Mouse (Mus musculus) v-Abl transformed pro-B cells (cell line): ENCODE results near the gene Tenm2.

Source experiments
- in situ Hi-C, 2 experiments: fragments of 400-800 bp; cut with MboI; formaldehyde crosslinking; loops; one replicate each; pipeline ENCODE4 v1.15.1; 2025; ENCODE audit not compliant: unreplicated experiment in 2 of 2

Tenm2 gene

DNA sequence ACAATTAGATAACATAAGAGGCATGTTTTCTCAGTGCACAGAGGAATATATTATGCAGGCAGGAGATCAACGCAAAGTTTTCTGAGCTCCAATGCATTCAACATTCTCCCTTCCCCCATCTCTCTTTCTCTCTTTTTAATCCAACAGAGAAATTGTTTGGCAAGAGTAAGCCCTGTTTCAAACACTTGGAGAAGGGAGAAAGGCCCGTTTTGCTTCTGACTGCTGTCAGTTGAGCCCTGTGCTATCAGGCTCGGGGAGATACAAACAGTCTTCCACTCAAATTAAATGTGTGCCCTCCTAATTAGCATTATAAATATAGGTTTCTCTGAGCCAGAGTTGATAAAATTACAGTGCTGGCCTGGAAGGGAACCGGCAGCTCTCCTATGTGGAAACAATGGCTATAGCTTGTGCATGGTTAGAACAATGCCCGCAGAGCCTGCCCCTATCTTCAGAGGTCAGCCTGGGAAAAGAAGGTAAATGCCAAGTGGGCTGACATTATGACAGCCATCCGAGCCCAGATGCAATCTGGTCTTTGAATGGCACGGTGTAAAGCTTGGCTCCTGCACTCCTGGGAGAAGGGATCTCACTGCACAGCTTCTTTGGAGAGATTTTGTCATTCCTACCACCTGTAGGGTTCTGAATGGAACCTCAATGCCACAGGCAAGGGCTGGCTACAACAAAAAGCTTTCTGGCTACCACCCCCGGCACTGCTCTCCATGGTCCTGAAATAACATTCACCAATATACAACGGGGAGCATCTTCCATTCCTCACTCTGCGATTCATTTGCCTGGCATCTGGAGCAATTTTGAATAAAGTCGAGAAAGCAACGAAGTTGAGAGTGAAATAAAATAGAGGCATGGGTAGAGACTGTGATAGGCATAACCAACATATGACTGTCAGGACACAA, 839.7 kb downstream of the Tenm2 start:
- in situ Hi-C loops: no loop called here

DNA sequence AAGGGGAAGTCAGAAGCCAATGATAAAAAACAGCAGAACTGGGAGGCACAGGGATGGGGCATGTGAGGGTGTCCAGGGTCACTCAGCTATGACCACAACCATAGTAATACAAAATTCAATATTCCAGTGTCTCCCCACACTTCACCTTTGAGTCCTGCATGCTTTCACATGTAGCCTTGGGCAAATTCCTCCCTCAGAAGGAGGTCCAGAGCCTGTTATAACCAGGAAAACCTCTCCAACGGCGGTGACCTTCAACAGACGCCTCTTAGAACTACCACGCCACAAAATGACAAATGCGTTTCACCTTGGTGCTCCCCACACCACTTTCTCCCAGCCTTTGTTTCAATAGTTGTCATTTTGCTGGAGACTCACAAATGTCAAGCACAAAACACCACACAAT, 851.1 kb downstream of the Tenm2 start:
- in situ Hi-C loops: no loop called here

DNA sequence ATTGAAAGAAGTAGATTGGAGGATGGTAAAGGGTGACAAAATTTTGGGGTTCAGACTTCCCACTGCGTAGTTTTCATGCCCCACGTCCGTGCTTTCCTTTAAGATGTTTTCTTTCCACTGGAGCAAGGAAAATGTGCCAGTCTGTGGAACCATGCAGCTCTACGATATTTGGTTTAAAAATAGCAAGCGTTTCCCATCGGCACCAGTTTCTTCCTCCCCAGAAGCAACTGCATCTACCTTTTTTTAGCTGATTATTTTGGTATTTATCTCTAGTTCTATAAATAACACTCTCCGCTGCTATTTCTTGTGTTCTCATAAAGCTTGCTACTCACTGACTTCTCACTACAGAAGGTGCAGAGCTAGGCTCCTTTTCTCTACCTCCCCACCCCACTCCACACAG, 864.0 kb downstream of the Tenm2 start:
- in situ Hi-C loops: no loop called here

DNA sequence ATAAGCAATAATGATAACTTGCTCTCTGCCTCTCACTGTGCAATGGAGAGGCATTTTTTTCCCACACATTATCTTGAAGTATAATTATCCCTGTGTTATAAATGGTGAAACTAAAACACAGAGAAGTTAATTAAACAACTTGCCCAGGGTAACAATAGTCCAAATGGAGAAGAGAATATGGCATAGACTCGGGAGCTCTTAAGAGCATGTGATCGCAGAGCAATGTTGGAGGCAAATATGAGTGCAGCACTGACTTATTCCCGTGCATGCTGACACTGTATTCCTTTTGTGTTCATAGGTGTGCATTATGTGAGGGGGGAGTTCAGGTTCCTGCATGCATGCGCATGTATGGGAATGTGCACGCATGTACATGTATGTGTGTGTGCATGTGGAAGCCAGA, 870.7 kb downstream of the Tenm2 start:
- in situ Hi-C loops: no loop called here

DNA sequence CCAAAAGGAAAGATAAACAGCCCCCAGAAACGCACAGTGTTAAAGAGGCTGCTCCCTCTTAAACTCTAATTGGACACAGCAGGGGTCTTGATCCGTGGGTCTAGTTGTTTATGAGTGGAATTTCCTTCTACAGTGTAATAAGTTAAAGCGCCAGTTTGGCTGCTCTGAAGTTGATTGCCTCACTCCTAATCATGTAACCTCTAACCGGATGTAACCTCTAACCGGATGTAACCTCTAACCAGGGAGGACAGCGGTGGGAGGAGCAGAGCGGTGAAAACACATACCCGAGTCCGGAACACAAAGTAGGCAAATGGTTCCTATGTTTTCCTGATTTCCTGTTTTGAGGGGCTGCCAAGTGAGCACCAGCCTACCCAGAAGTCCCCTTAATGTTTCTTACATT, 871.3 kb downstream of the Tenm2 start:
- in situ Hi-C loops: no loop called here

DNA sequence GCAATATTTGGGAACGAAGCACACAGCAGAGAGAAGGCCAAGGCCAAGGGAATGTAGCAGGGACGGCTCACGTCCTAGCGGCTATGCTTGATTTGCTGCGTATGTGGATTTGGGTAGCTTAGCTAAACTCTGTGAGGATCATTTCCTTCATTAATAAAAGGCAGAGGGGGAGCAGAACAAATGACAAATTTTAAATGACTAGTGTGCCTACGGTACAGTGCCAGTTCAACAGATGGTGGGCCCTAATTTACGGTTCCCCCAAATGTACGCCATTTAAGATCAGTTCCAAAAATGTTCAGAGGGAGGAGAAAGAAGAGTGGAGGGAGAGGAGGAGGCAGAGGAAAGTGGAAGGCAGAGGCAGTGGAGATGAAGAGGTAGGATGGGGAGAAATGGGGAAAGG, 873.2 kb downstream of the Tenm2 start:
- in situ Hi-C loops: no loop called here

DNA sequence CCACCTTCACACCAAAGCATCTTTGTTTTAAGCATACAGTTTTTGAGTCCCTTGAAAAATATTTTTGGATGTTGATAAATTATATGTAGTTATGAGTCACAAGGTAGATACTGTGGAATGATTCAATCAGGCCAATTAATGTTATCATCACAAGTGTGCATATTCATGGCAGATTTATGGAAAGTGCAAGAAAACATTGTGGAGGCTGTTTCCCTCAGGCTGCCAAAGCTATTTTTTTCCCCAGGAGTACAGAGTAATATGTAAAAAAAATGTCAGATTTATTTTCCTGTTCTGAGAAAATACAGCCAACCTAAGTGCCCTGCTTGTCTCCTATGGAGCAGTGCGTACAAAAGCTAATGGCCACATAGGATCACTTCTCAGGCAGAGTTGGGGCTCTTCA, 882.5 kb downstream of the Tenm2 start:
- in situ Hi-C loops: no loop called here

DNA sequence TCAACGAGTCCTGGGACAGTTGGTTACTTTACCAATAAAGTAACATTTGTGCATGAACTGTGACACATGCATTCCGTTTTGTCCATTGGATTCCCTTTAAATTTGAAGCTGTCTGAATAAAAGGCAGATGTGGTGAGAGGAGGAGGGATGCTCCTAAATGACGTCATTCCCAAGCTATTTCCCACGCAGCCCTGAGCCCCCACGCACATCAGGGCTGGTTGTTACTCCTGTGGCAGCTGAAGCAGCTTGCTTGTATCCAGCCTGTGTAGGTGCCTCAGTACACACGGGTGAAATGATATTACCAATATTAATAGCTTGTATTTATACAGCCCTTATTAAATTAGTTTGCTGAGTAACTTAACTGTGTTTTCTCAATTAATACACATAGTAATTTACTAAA, 884.0 kb downstream of the Tenm2 start:
- in situ Hi-C loops: no loop called here

DNA sequence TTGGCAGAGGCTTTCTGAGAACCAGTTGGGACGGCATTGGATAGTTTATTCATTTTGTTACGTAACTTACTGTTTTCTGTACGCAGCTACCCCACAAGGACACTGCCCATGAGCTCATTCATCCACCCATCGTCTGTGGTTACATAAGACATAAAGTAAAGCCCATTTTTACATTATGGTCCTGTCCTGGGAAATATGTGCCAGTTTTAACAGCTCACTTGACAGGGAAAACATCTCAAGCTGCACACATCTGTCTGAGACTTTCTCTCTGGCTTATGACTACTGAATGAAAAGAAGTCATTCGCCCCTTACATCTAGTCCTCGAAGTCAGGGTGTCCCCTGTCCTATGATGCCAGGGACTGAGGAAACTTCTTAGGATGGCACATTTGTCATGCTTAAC, 884.4 kb downstream of the Tenm2 start:
- in situ Hi-C loops: no loop called here

DNA sequence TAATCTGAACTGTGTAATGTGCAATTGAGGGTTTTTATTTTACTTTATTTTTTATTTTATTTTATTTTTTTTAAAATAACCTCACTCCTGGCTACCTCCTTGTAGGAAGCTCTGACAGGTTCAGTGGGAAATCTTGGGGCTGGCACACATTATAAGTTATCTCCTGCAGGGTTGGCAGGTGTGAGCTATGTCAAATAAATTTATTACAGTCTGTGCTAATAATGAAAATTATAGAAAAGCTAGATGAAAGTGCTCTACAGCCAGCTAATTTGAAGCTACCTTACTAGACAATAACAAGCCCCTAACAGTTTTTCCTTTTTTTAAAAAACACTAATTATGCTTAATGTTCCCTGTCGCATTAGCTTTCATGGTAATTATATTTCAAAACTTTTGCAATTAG, 885.5 kb downstream of the Tenm2 start:
- in situ Hi-C loops: no loop called here

DNA sequence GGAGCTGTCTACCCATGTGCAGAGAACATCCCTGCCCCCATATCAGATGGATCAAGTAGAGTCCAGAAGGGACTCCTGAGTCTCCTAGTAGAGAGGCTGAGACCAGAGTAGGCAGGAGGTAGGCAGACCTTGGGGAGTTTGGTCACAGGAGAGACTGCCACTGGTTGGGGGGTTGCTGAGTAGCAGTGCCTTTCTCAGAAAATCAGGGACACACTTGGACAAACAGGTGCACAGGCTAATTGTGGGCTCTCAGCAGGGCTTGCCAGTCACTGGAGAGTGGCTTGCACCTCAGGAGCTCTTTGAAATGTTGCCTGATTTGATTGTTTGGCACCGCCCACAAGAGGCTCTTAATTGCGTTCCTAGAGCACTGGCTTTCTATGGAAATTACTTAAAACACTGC, 885.9 kb downstream of the Tenm2 start:
- in situ Hi-C loops: no loop called here

DNA sequence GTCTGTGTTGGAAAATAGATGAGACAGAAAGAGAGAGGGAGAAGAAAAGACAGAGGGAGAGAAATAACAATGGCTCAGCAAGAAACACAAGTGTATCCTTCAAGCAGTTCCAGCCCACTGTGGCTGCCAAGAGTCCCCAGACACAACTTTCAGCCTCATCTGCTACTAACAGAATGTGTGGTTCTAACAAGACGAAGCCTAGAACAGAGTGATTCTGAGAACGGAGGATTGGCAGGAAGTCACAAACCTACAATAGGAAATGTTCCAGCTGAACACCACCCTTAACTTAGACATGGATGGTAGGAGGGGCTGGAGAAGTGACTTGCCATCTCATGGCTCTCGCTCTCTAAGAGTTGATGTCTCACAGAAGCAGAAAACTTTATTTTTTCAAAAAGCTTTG, 894.0 kb downstream of the Tenm2 start:
- in situ Hi-C loops: no loop called here

DNA sequence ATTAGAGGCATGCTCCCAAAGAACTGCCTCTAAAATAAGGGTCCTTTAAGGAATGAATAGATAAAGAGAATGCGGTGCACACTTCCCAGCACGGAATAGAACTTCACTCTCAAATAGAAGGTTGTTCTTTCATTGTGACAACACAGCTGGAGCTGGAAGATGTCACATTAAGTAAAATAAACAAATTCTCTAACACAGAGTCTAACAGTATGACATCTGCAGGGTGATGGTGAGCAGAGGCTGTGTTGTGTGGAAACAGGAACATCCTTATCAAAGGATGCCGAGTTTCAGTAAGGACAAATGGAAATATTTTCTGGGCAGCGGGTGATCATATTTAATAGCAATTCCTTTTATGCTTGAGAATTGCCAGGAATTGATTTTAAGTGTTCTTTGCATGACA, 897.3 kb downstream of the Tenm2 start:
- in situ Hi-C loops: no loop called here

DNA sequence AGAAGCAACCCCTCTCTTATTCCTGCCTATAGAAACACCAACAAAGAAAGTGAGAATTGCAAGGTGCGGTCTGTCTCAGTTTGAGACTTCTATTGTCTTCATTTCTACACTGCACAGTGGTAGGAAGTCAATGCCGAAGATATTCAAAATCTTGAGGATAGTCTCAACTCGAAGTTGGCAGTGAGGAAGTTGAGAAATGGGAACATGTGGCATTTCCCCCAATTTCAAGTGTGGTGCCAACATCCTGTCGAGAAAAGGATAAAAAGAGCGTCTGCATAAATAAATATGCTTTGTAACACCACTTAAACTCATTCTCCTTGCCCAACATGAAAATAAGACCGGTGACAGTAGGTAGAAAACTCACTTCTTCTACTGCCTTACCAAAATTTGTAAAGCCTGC, 898.7 kb downstream of the Tenm2 start:
- in situ Hi-C loops: no loop called here

DNA sequence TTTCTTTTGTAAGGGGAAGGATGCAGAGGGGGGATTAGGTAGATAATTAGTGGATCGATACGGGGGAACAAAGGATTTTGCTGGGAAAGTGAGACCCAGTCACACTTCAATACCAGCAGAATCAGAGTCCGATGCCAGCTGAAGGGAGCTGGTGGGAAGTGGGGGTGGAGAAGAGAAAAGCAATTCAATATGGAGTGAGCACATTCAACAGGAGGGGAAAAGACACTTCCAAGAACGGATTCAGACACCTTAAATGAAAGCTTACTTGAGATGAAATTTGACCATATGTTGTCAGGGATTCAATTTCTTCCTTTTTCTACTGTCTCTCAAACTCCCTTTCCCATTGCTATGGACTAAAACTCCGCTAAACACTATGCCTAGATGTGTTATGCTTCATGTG, 900.6 kb downstream of the Tenm2 start:
- in situ Hi-C loops: no loop called here

DNA sequence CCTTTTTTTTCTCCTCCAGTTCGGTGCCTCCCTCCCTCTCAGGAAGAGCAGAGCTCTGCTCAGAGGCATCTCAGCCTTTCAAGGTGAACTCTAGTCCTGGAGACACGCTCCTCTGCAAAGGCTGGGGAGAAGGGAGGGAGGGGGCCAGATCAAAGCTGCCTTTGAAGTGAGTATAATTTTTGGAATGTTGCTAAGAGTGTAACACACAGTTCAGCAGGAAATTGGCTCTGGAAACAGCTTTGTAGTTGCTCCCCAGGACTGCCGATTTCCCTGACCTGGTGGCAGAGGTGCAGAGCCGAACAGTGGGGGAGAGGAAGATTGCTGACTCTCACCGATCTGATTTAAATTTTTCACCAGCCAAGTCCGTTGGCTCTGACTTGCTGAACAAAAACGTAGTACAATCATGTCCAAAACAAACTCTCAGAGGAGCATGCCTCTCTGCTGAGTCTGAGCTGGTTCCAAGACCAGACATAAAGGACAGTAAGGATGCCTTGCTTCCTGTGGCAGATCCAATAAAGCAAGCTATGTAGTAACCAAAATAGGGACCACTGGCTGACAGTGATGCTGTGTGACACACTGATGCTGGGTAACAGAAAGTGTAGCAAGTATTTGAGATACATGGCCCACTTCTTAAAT, 901.5 kb downstream of the Tenm2 start:
- in situ Hi-C loops: no loop called here

DNA sequence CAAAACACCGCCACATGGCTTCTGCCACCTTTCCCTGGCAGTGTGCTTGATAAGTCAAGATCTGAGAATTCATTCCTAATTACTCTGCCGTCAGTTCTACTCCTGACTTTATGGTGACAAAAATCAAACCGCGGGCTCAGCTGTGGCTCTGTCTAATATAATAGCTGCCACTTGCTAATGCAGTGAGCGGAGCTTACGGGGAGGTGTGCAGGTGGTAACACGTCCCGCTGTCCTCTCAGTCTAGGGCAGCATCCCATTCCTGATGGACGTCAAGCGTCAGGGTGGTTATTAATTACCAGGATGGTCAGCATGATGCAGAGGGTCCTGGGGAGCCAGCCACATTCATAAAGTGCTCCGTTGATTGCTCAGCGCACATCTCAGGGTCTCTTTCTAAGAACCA, 903.5 kb downstream of the Tenm2 start:
- in situ Hi-C loops: no loop called here

DNA sequence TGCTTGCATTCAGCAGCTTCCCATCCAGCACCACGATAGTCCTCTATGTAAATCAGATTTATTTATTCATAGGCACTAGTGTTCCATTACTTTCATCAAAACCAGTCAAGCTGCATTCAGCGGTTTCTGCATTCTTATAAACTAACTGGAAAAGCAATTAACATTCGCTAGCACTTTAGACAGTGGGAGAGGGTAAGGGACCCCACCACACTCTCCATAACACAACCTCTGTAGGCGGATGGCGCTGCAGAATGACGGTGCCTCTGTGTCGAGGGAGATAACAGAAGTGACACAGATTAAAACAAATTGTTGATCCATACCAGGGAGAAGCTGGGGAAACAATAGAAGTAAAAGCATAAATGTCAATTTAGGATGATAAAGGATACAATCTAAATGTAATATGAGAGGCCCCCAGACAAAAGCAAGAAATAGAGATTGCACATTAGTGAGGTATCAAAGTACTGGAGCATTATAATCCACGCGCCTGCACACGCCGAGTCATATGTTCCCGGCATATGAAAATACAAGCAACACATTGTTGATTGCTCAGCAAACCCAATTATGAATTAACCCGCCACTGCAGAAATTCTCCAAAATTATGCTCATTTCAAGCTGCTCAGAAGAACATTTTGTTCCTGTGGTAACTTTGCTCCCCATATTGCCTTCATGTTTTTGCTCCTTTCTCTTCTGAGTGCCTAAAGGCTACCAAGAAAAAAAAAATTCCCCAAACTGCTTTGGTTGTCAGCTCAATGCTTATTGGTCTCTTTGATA, 904.2 kb downstream of the Tenm2 start:
- in situ Hi-C loops: no loop called here

DNA sequence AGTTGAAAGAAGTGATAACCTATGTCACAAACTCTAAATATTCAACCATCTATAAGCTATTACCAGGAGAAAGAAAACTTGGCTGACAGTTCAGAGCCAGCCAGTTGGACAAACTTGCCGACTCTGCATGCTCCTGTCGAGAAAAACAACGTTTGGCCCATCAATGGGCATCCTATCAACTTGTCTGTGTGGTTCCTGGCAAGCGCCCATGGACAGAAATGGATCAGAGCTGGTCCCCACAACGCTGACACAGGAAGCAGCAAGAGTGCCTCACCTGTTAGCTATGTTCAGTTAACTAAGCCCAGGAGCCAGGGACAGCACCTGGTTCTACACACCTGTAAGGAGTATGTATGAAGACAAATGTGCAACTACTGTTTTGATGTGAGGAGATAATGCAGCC, 908.5 kb downstream of the Tenm2 start:
- in situ Hi-C loops: no loop called here

DNA sequence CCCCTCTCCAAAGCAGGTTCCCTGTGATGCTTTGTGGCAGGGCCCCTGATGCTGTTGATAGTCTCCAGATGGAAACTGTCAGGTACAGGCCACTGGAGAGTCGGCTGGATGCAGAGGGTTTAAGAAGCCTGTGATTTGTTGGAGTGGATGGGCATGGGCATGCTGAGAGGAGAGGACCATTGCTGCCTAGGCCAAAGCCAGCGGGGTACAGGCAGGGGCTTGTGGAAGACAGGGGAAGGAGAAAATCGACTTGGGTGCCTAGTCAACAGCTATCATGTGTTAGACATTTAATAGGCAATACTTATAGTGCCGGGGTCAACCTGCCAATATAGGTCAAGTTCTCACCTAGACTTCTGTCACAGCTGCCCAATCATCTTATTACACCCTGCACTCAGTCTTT, 926.4 kb downstream of the Tenm2 start:
- in situ Hi-C loops: no loop called here

DNA sequence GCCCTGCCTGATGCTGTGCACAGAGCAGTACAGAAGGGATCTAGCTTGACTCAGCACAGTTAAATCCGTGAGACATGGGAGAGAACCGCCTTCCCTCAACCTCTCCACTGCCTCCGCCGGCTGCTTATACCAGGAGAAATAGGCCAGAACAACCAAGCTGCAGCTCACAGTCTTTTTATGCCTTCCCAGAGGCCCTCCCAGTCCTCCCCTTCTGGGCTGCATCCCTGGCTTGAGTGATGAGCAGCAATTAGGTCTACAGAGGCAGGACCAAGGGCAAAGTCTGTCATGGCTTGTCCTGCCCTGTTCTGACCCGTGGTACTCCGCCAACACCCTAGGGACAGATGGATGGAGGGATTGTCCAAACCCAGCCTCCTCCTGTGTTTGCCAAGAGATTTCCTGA, 928.5 kb downstream of the Tenm2 start:
- in situ Hi-C loops: no loop called here
